Mouse (Mus musculus) liver, adult 2 months (tissue): ENCODE results near the gene Zbtb20. TPM values are rescaled to one million over a fixed set of nuclear protein-coding genes. Genes with fewer than 3 reads are reported as not detected.

Source experiments
- DNase-seq: peaks from one replicate; pipeline ENCODE4 v3.0.0-alpha.2; 2011; ENCODE audit warnings: low read depth, low spot score; ENCODE audit errors: extremely low read depth
- H3K27ac ChIP-seq: fragments of 200-500 bp; replicated peaks from 2 replicates; pipeline ENCODE4 v1.5.1; 2012; ENCODE audit warnings: low read depth, mild to moderate bottlenecking, control low read depth, inconsistent platforms, low read length; ENCODE audit not compliant: insufficient read depth
- H3K27me3 ChIP-seq: fragments of 200-500 bp; 2 replicates; pipeline ENCODE4 v1.6.1; 2012; ENCODE audit warnings: mild to moderate bottlenecking, moderate library complexity, low read length, inconsistent platforms; ENCODE audit not compliant: control insufficient read depth, insufficient read depth
- H3K36me3 ChIP-seq: fragments of 200-500 bp; 2 replicates; pipeline ENCODE4 v1.6.1; 2012; ENCODE audit warnings: low read length, inconsistent platforms; ENCODE audit not compliant: control insufficient read depth, insufficient read depth
- H3K4me1 ChIP-seq: fragments of 200-500 bp; 2 replicates; pipeline ENCODE4 v1.6.1; 2011; ENCODE audit warnings: low read length; ENCODE audit not compliant: control insufficient read depth, insufficient read depth
- H3K4me3 ChIP-seq: fragments of 200-500 bp; 2 replicates; pipeline ENCODE4 v1.5.1; 2011; ENCODE audit warnings: low read depth, mild to moderate bottlenecking, control low read depth, low read length, moderate library complexity; ENCODE audit not compliant: insufficient read depth
- H3K79me2 ChIP-seq: fragments of 200-500 bp; 2 replicates; pipeline ENCODE4 v1.6.1; 2012; ENCODE audit warnings: inconsistent platforms, mild to moderate bottlenecking, low read length, moderate library complexity; ENCODE audit not compliant: control insufficient read depth, insufficient read depth
- H3K9ac ChIP-seq: fragments of 200-500 bp; 2 replicates; pipeline ENCODE4 v1.6.1; 2012; ENCODE audit warnings: low read depth, mild to moderate bottlenecking, control low read depth, inconsistent platforms, low read length
- CTCF ChIP-seq: fragments of 200-500 bp; IDR thresholded peaks from 2 replicates; pipeline ENCODE4 v1.5.1; 2011; ENCODE audit warnings: low read depth, low read length, control low read depth
- POLR2A ChIP-seq: fragments of 200-500 bp; IDR thresholded peaks from 2 replicates; pipeline ENCODE4 v1.6.1; 2011; ENCODE audit warnings: low read length, control low read depth; ENCODE audit not compliant: insufficient read depth; ENCODE audit errors: extremely low read depth
- WGBS: fragments of 180-500 bp; shearing (Covaris S2); methylation state at CpG from one replicate; pipeline ENCODE4 v1.1.7; 2018; 5-methylcytosine and 5-hydroxymethylcytosine counted together
- polyA plus RNA-seq: library from polyadenylated mRNA; depleted of rRNA; stranded (reverse); fragments of >200 nt; gene quantifications from 2 replicates; pipeline ENCODE4 v1.2.3, GENCODE M21; 2012
- total RNA-seq: library from RNA; depleted of rRNA; stranded (reverse); fragments of >200 nt; gene quantifications from 2 replicates; pipeline ENCODE4 v1.2.3, GENCODE M21; 2014

Zbtb20 gene
- total and polyA plus RNA-seq, 2 experiments = 17.8 to 52.6 TPM

DNA sequence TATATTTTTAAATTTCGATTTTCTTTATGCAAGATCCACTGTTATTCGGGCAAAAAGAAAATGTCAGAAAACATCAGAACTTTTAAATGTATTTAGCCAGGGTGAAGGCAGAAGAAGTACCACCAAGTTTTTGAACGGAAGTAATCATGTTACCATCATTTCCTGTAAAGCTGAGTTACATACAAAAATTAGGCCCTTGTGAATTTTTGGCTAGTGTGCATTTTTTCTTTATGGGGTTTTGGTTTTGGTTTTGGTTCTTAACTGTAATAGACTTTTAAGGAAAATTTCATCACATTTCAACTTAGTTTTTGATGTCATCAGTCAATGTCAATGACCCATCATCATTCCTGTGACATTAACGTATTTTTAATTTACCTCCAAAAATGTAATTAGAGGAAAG lies 514.7 kb downstream of the Zbtb20 start:
- Histone ChIP-seq H3K4me3 (no peak overlapping the region), H3K9ac (no peak overlapping the region), H3K79me2 (peaks cover 19% of the 10 kb centered on the region), H3K4me1 (peaks cover 24% of the 10 kb centered on the region), H3K27me3 (no peaks in the 10 kb centered on the region), H3K27ac (no peak overlapping the region), H3K36me3 (peaks cover 7% of the 10 kb centered on the region)
- 83% methylated on average over 4 of the region's 4 CpGs for WGBS
- TF ChIP-seq POLR2A (no peak), CTCF (no peak)
- no peak for DNase-seq

DNA sequence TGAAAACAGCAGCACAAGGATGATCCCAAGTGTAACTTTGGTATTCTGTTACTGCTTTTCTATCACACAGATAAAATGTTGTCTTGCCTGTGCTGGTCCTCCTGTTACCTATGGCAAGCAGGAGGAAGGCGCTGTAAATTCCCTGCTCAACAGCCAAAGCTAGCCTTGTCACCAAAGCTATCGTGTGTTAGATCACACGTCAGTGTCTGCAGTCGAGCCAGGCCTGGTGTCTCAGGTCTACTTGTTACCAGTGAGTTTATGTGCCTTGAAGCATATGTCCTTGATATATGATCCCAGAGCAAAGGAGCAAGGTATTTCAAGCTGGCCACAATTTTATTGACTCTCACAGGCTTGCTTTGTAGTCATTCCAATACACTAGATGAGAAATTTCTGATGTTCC lies 517.7 kb downstream of the Zbtb20 start:
- Histone ChIP-seq H3K27ac (0 out of 2 replicates have a peak overlapping the region, but pooled peaks have one; percentile 4), H3K4me1 (peaks cover 37% of the 10 kb centered on the region), H3K36me3 (peaks cover 7% of the 10 kb centered on the region), H3K4me3 (no peak overlapping the region), H3K9ac (no peak overlapping the region), H3K27me3 (no peaks in the 10 kb centered on the region), H3K79me2 (peaks cover 18% of the 10 kb centered on the region)
- DNase-seq = peak; percentile 70
- TF ChIP-seq POLR2A (no peak), CTCF (no peak)
- 91% methylated on average over 4 of the region's 4 CpGs for WGBS

- no peak for DNase-seq
- Histone ChIP-seq H3K27ac (peak overlapping the region; percentile 15; the same call in 1 of the 2 replicates), H3K36me3 (peaks cover 7% of the 10 kb centered on the region), H3K4me1 (peaks cover 36% of the 10 kb centered on the region), H3K27me3 (no peaks in the 10 kb centered on the region), H3K9ac (no peak overlapping the region), H3K4me3 (no peak overlapping the region), H3K79me2 (peaks cover 17% of the 10 kb centered on the region)
- WGBS = 79% methylated on average over 9 of the region's 9 CpGs
- TF ChIP-seq CTCF (no peak), POLR2A (no peak)
These were observed 518.4 kb downstream of the Zbtb20 start for GRCm38 (mm10) chr16:43394013-43394568.

DNA sequence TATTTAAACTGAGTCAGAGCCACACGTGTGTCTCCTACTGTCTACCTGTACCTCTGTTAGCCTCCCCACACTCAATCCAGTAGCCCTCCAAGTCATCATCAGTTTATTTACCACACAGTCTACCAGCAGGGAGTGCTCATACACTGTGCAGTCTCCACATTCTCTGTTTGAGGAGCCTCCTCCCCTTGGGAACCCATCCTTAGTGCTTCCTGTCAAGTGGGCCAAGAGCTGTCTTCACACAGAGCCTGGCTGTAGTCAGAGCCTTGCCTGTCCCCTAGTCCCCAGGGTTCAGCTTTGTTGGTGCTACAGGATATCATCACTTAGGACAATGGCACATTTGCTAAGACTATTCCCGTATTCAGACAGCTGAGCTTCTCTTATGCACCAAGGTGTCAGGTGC lies 519.1 kb downstream of the Zbtb20 start:
- H3K9ac ChIP-seq = no peak overlapping the region
- H3K27me3 ChIP-seq = no peaks in the 10 kb centered on the region
- peaks cover 2% of the 10 kb centered on the region; the same call in 1 of the 2 replicates for H3K36me3 ChIP-seq
- 89% methylated on average over 2 of the region's 2 CpGs for whole genome bisulfite sequencing
- no peak for TF ChIP-seq POLR2A
- TF ChIP-seq CTCF = no peak
- DNase-seq = peak; percentile 23
- no peak overlapping the region for H3K4me3 ChIP-seq
- H3K79me2 ChIP-seq = peaks cover 17% of the 10 kb centered on the region
- H3K4me1 ChIP-seq = peaks cover 34% of the 10 kb centered on the region
- H3K27ac ChIP-seq = peak overlapping the region; percentile 47; the same call in 1 of the 2 replicates

DNA sequence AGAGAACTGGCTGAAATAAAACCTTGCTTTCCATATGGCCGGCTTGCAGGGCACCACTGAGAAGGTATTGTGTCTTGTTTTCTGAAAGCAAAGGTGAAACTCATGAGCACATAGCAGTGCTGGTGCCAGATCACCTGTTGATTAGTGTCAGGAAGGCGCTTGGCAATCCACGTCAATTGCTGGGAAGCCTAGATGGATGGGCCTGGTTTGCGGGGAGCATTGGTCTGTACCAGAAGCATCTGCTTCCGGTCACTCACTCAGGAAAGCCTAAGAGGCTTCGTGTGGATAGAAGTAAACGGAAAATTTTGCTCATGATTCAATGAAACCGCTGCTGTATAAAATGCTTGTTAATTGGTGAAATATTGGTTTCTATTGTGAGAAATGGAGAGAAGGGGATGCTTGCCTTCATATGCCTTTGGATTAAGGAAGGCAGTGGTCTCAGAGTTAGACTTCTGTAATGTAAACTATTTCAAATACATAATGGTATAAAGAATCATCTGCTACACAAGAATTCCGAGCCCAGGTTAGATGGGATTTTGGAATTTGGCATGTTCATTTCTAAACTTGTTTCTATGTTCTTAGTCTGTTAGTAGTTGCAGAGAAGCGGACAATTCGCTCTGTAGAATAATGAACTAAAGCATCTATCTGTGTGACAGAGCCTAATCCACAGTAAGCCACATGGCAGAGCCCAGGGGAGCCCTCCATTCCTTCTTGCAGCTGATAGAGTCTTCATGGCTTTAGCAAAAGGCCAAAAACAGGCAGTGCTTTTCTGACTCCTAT lies 521.4 kb downstream of the Zbtb20 start:
- Histone ChIP-seq H3K27me3 (no peaks in the 10 kb centered on the region), H3K36me3 (peaks cover 4% of the 10 kb centered on the region; the same call in 1 of the 2 replicates), H3K4me1 (peaks cover 31% of the 10 kb centered on the region), H3K9ac (no peak overlapping the region), H3K4me3 (no peak overlapping the region), H3K27ac (peak overlapping the region; percentile 82), H3K79me2 (peaks cover 14% of the 10 kb centered on the region)
- 65% methylated on average over 11 of the region's 11 CpGs for WGBS
- peak; percentile 78 for DNase-seq
- TF ChIP-seq POLR2A (no peak), CTCF (no peak)
